Mouse (Mus musculus) MEL (cell line): ENCODE measurements around the gene Nudt17. TPM values are rescaled to one million over a fixed set of nuclear protein-coding genes. Genes with fewer than 3 reads are reported as not detected.

ENCODE experiments used
- DNase-seq: peaks from one replicate; pipeline ENCODE4 v3.0.0; 2011; ENCODE audit warnings: low read depth, low spot score
- H3K27ac ChIP-seq: 2 replicates; pipeline ENCODE4 v1.5.1; 2012; ENCODE audit warnings: low read depth, mild to moderate bottlenecking, control low read depth, low read length, moderate library complexity; ENCODE audit not compliant: control insufficient read depth
- H3K27me3 ChIP-seq, 2 experiments: fragments of 150-350 bp in 1 of 2; sonication (generic) in 1 of 2; 2 replicates each; pipeline ENCODE4 v1.6.1; 2012; ENCODE audit warnings: low read length in 2 of 2, mild to moderate bottlenecking in 2 of 2, improper control_type of control experiment in 1 of 2, moderate library complexity in 1 of 2; ENCODE audit not compliant: insufficient read depth in 2 of 2, control insufficient read depth in 1 of 2
- H3K36me3 ChIP-seq, 2 experiments: 2 replicates each; pipeline ENCODE4 v1.6.1; 2012 to 2014; ENCODE audit warnings: low read length in 2 of 2, improper control_type of control experiment in 1 of 2, inconsistent platforms in 1 of 2, mild to moderate bottlenecking in 1 of 2; ENCODE audit not compliant: insufficient read depth in 2 of 2, control insufficient read depth in 1 of 2
- H3K4me1 ChIP-seq, 2 experiments: fragments of 150-350 bp in 1 of 2; sonication (generic) in 1 of 2; 2 replicates each; pipeline ENCODE4 v1.6.1; 2012; ENCODE audit warnings: low read length in 2 of 2, improper control_type of control experiment in 1 of 2, mild to moderate bottlenecking in 1 of 2; ENCODE audit not compliant: insufficient read depth in 2 of 2, control insufficient read depth in 1 of 2
- H3K4me3 ChIP-seq, 2 experiments: fragments of 150-350 bp in 1 of 2; sonication (generic) in 1 of 2; 2 replicates each; pipeline ENCODE4 v1.5.1; 2012; ENCODE audit warnings: low read depth in 2 of 2, low read length in 2 of 2, mild to moderate bottlenecking in 2 of 2, moderate library complexity in 2 of 2, control low read depth in 1 of 2, improper control_type of control experiment in 1 of 2; ENCODE audit not compliant: control insufficient read depth in 1 of 2, insufficient read depth in 1 of 2
- H3K79me2 ChIP-seq: 2 replicates; pipeline ENCODE4 v1.6.1; 2012; ENCODE audit warnings: mild to moderate bottlenecking, low read length, moderate library complexity; ENCODE audit not compliant: control insufficient read depth, poor library complexity, insufficient read depth
- H3K9ac ChIP-seq: 2 replicates; pipeline ENCODE4 v1.6.1; 2012; ENCODE audit warnings: low read depth, mild to moderate bottlenecking, control low read depth, low read length, moderate library complexity; ENCODE audit not compliant: control insufficient read depth, poor library complexity, severe bottlenecking
- H3K9me3 ChIP-seq: fragments of 150-350 bp; sonication (generic); replicated peaks from 2 replicates; pipeline ENCODE4 v1.6.1; 2012; ENCODE audit warnings: mild to moderate bottlenecking, low read length, improper control_type of control experiment, moderate library complexity; ENCODE audit not compliant: insufficient read depth
- BHLHE40 ChIP-seq: IDR thresholded peaks from 2 replicates; pipeline ENCODE4 v1.6.1; 2012; ENCODE audit warnings: low read depth, mild to moderate bottlenecking, inconsistent platforms, low read length, improper control_type of control experiment, borderline replicate concordance
- CHD1 ChIP-seq: IDR thresholded peaks from 2 replicates; pipeline ENCODE4 v1.6.1; 2012; ENCODE audit warnings: low read depth, mild to moderate bottlenecking, inconsistent platforms, low read length, improper control_type of control experiment
- CTCF ChIP-seq, 3 experiments: IDR thresholded peaks in 2 of 3; conservative IDR thresholded peaks in 1 of 3; 2 replicates each; pipeline ENCODE4 v1.5.1; 2011 to 2012; ENCODE audit warnings: low read length in 3 of 3, low read depth in 2 of 3, mild to moderate bottlenecking in 2 of 3, improper control_type of control experiment in 1 of 3, inconsistent platforms in 1 of 3, mixed read lengths in 1 of 3, moderate library complexity in 1 of 3; ENCODE audit not compliant: control insufficient read depth in 1 of 3, insufficient read depth in 1 of 3, poor library complexity in 1 of 3, severe bottlenecking in 1 of 3
- E2F4 ChIP-seq: IDR thresholded peaks from 2 replicates; pipeline ENCODE4 v1.6.1; 2011; ENCODE audit warnings: low read depth, low read length, improper control_type of control experiment, borderline replicate concordance
- ELF1 ChIP-seq: IDR thresholded peaks from 2 replicates; pipeline ENCODE4 v1.6.1; 2014; ENCODE audit warnings: low read depth, mild to moderate bottlenecking, inconsistent platforms, low read length, improper control_type of control experiment, moderate library complexity
- EP300 ChIP-seq, 2 experiments: IDR thresholded peaks; 2 replicates each; pipeline ENCODE4 v1.6.1; 2011; ENCODE audit warnings: improper control_type of control experiment in 2 of 2, low read length in 2 of 2, low read depth in 1 of 2, mild to moderate bottlenecking in 1 of 2
- ETS1 ChIP-seq: IDR thresholded peaks from 2 replicates; pipeline ENCODE4 v1.6.1; 2012; ENCODE audit warnings: low read depth, mild to moderate bottlenecking, inconsistent platforms, low read length, improper control_type of control experiment, moderate library complexity
- GATA1 ChIP-seq: IDR thresholded peaks from 2 replicates; pipeline ENCODE4 v1.6.1; 2011; ENCODE audit warnings: low read depth, low read length, improper control_type of control experiment
- HCFC1 ChIP-seq: IDR thresholded peaks from 2 replicates; pipeline ENCODE4 v1.6.1; 2012; ENCODE audit warnings: low read depth, mild to moderate bottlenecking, inconsistent platforms, low read length, improper control_type of control experiment, moderate library complexity
- MAZ ChIP-seq: IDR thresholded peaks from 2 replicates; pipeline ENCODE4 v1.6.1; 2012; ENCODE audit warnings: low read depth, mild to moderate bottlenecking, inconsistent platforms, low read length, improper control_type of control experiment
- MXI1 ChIP-seq: IDR thresholded peaks from 2 replicates; pipeline ENCODE4 v1.6.1; 2011; ENCODE audit warnings: mild to moderate bottlenecking, low read depth, low read length, improper control_type of control experiment
- MYC ChIP-seq: IDR thresholded peaks from 2 replicates; pipeline ENCODE4 v1.6.1; 2011; ENCODE audit warnings: low read depth, mild to moderate bottlenecking, low read length, improper control_type of control experiment, moderate library complexity
- NELFE ChIP-seq: IDR thresholded peaks from 2 replicates; pipeline ENCODE4 v1.6.1; 2011; ENCODE audit warnings: low read depth, low read length, improper control_type of control experiment
- NRF1 ChIP-seq: IDR thresholded peaks from 2 replicates; pipeline ENCODE4 v1.6.1; 2014; ENCODE audit warnings: low read depth, mild to moderate bottlenecking, inconsistent platforms, low read length, improper control_type of control experiment, moderate library complexity; ENCODE audit not compliant: poor library complexity, insufficient read depth, severe bottlenecking
- POLR2A ChIP-seq, 2 experiments: IDR thresholded peaks; 2 replicates each; pipeline ENCODE4 v1.6.1; 2011 to 2012; ENCODE audit warnings: low read length in 2 of 2, mild to moderate bottlenecking in 2 of 2, control low read depth in 1 of 2, improper control_type of control experiment in 1 of 2, low read depth in 1 of 2, moderate library complexity in 1 of 2; ENCODE audit not compliant: control insufficient read depth in 1 of 2, insufficient read depth in 1 of 2, poor library complexity in 1 of 2
- RAD21 ChIP-seq: IDR thresholded peaks from 2 replicates; pipeline ENCODE4 v1.6.1; 2011; ENCODE audit warnings: mild to moderate bottlenecking, low read depth, low read length, improper control_type of control experiment
- RCOR1 ChIP-seq: IDR thresholded peaks from 2 replicates; pipeline ENCODE4 v1.6.1; 2012; ENCODE audit warnings: low read depth, mild to moderate bottlenecking, inconsistent platforms, low read length, improper control_type of control experiment
- SIN3A ChIP-seq: IDR thresholded peaks from 2 replicates; pipeline ENCODE4 v1.6.1; 2012; ENCODE audit warnings: low read length, improper control_type of control experiment, inconsistent platforms
- SMC3 ChIP-seq: IDR thresholded peaks from 2 replicates; pipeline ENCODE4 v1.6.1; 2011; ENCODE audit warnings: low read depth, low read length, improper control_type of control experiment
- TAL1 ChIP-seq: IDR thresholded peaks from 2 replicates; pipeline ENCODE4 v1.6.1; 2012; ENCODE audit warnings: mild to moderate bottlenecking, inconsistent platforms, low read length, moderate library complexity, mixed read lengths
- TCF12 ChIP-seq: IDR thresholded peaks from 2 replicates; pipeline ENCODE4 v1.6.1; 2014; ENCODE audit warnings: low read depth, mild to moderate bottlenecking, inconsistent platforms, low read length, improper control_type of control experiment, moderate library complexity
- USF1 ChIP-seq: IDR thresholded peaks from 2 replicates; pipeline ENCODE4 v1.6.1; 2014; ENCODE audit warnings: low read depth, mild to moderate bottlenecking, inconsistent platforms, low read length, improper control_type of control experiment, moderate library complexity
- ZC3H11A ChIP-seq: IDR thresholded peaks from 2 replicates; pipeline ENCODE4 v1.6.1; 2012; ENCODE audit warnings: low read depth, mild to moderate bottlenecking, inconsistent platforms, low read length, improper control_type of control experiment
- polyA plus RNA-seq, 2 experiments: library from polyadenylated mRNA; stranded (reverse) in 1 of 2; unstranded in 1 of 2; fragments of >175 nt in 1 of 2; fragments of >200 nt in 1 of 2; gene quantifications; 2 replicates each; pipeline versions ENCODE4 v1.2.1 to v1.2.4; 2012; ENCODE audit warnings: low replicate concordance in 2 of 2, low read depth in 1 of 2; ENCODE audit not compliant: insufficient read length in 2 of 2, insufficient read depth in 1 of 2, missing spikeins in 1 of 2
- total RNA-seq: library from RNA; depleted of rRNA; stranded (reverse); fragments of 300-350 nt; gene quantifications from 2 replicates; pipeline ENCODE4 v1.2.3, GENCODE M21; 2012; rRNA removed

Nudt17 gene
- total RNA-seq (2.4 and 2.7 TPM in 2 replicates), polyA plus RNA-seq (1 to 10 TPM in 1 of 2 experiments, not detected in 1; 6.5 TPM)

DNA sequence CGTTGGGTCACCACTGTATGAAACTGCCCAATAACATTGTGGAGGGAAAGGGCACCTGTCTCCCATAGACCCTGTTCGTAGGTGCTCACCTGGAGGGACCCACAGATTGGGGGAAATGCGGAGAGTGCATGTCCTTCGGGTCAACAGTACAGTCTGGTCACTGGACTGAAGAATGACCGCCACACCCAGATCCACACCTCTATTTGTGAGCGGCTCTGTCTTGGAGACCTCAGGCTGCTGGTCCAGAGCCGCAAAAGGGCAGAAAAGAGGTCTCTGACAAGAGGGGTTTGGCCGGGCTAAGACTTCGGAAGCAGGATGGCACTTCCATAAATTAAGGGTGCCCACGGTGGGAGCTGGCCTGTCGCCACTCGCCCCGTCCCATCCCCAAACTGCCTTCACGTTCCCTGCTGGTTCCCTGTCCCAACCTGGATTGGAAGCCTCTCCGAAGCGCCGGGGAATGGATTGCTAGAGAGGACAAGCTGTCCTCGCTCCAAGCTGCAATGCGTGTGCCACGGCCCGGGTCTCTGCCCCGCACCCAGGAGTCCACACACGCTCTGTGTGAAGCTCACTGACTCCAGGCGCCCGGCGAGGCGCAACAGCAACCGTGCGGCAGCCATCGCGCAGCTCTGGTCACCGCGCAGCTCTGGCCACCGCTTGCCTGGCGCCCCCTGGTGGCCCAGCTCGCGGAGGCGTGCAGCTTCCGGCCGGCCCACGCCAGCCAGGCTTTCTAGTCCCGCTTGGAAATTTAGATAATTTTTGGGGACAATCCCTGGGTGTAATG lies at the start of gene Nudt17:
TSS of gene Nudt17 (minus strand) at position 660 of the 781 bp plus-strand sequence.
- peaks cover 3% of the 10 kb centered on the region in 2 experiments; a peak in 3 of 4 replicates for H3K36me3 ChIP-seq
- H3K9me3 ChIP-seq = no peaks in the 10 kb centered on the region
- H3K9ac ChIP-seq = peak within 1 kb of the TSS; percentile 77
- no peaks in the 10 kb centered on the region for H3K27me3 ChIP-seq
- DNase-seq = peak; percentile 88
- peak within 1 kb of the TSS; percentile 62 to 71 for H3K4me3 ChIP-seq
- peak; percentile 18; the same call in 1 of the 2 replicates for TF ChIP-seq NELFE
- TF ChIP-seq ELF1 = peak; percentile 78
- no peak for TF ChIP-seq ETS1
- TF ChIP-seq HCFC1 = peak; percentile 66
- TF ChIP-seq EP300 (IDR thresholded peaks at IDR 0.05; ENCODE audit: low read depth in 1 of 2, low read length in 2 of 2) = peak in 1 of 2 experiments; percentile 21; a peak in 1 of 4 replicates
- TF ChIP-seq SMC3 = peak; percentile 92
- TF ChIP-seq ZC3H11A = peak; percentile 88
- peak; percentile 68; the same call in 1 of the 2 replicates for TF ChIP-seq BHLHE40
- TF ChIP-seq E2F4 = no peak
- peak; percentile 81 for TF ChIP-seq MAZ
- TF ChIP-seq RAD21 = peak; percentile 77
- TF ChIP-seq USF1 = no peak
- TF ChIP-seq RCOR1 = peak; percentile 33; the same call in 1 of the 2 replicates
- no peak for TF ChIP-seq GATA1
- TF ChIP-seq CTCF (IDR thresholded peaks at IDR 0.05 in 2 of 3, conservative IDR thresholded peaks at IDR 0.05 in 1 of 3; ENCODE audit: control insufficient read depth in 1 of 3, insufficient read depth in 1 of 3, low read depth in 2 of 3, low read length in 3 of 3, poor library complexity in 1 of 3, severe bottlenecking in 1 of 3) = peak; percentile 92 to 100 (median 99)
- TF ChIP-seq POLR2A (IDR thresholded peaks at IDR 0.05; ENCODE audit: control insufficient read depth in 1 of 2, insufficient read depth in 1 of 2, low read depth in 1 of 2, low read length in 2 of 2, poor library complexity in 1 of 2) = peak in 1 of 2 experiments; percentile 43; a peak in 1 of 4 replicates
- TF ChIP-seq TAL1 = no peak
- TF ChIP-seq MYC = peak; percentile 65; the same call in 1 of the 2 replicates
- 0 out of 2 replicates have a peak, but pooled peaks have one; percentile 72 for TF ChIP-seq CHD1
- TF ChIP-seq TCF12 = peak; percentile 58
- peak; percentile 65 for TF ChIP-seq MXI1
- TF ChIP-seq SIN3A = peak; percentile 81
- TF ChIP-seq NRF1 = peak; percentile 68
- H3K79me2 ChIP-seq = no peaks in the 10 kb centered on the region; the same call in 1 of the 2 replicates
- H3K27ac ChIP-seq = no peak within 1 kb of the TSS
- peaks cover 0 to 12% of the 10 kb centered on the region in 2 experiments; a peak in 2 of 4 replicates for H3K4me1 ChIP-seq
